Mouse (Mus musculus) CD4-positive, CD25-positive, alpha-beta regulatory T cell, adult 4 months (primary cell): Measurements from ENCODE around the gene Nav2. TPM values are rescaled to one million over a fixed set of nuclear protein-coding genes. Genes with fewer than 3 reads are reported as not detected.

Experiments
- ATAC-seq: one replicate; pipeline ENCODE4 v1.8.0; 2017
- polyA plus RNA-seq, 2 experiments: library from polyadenylated mRNA; unstranded; fragments of 100-300 nt; shearing (Covaris generic); gene quantifications; one replicate each; pipeline ENCODE4 v1.2.1; 2017

Nav2 gene
- polyA plus RNA-seq, 2 experiments from 2014 or later: 30.6 to 45.1 TPM

DNA sequence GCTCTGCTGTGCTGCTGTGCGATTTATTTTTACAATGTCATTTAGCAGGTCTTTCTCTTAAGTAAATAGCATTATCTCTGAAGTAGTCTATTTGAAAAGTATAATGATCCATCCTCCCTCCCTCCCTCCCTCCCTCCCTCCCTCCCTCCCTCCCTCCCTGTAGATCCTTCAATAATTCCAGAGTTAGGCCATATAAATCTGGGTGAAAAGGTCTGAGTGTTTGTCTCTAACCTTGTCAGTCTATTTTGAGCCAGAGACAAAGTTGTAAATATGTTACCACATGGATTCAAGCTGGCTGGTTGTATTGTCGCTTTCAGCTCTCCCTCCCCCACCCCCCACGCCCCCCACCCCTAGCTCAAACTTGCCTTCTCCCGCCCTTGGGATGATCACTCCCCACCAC, 619.4 kb downstream of the Nav2 start:
- ATAC-seq: no peak

DNA sequence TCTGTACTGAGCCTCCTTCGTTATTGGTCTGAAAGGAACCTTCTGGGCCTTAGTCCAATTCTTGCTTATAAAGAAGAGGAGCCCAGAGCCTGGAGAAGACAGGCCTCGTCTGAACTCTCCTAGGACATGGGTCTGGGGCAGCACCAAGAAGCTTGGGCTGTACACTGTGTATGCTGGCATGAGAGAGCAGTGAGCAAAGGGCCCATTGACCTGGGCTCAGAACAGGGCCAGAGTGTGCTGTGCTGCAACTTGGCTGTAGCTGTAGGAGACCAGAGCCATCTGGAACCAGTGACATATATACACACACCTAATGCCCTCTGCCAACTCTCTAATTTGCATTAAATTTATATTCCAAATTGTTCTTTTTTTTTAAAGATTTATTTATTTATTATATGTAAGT, 621.0 kb downstream of the Nav2 start:
- ATAC-seq: no peak

DNA sequence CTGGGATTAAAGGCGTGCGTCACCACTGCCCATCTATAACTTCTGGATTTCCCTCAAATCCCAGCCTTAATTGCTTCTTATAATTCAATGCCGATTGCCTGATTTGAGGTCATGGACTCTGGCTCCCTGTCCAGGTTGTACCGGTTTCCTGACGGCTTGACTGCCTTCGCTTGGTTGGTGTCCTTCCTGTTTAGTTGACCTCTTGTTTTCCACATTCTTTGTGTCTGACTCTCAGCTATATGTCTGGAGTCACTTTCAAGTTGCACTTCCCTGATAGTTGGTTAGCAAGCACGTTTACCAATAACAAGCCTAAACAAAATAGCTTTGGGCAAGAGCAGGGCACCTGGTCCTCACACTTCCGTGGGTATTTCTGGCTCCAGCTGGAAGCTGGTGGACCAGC, 625.1 kb downstream of the Nav2 start:
- no peak for ATAC-seq

DNA sequence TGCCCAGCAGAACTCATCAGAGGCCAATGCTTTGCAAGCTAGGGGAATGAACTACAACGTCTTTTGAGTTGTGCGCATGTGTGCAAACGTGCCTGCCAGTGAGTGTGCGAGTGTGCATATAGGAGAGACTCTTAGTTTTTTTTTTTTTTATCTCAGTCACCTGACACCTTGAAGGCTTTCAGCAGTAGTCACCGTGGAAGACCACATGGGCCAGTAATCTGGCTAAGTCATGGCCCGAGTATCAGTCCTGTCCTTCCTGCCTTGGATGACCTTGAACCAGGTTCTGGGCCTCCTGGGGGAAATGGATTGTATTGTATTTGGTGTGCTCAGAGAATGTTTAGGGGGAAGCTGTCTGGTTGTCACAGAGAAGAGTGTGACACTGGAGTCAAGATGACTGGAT, 625.7 kb downstream of the Nav2 start:
- ATAC-seq: no peak

DNA sequence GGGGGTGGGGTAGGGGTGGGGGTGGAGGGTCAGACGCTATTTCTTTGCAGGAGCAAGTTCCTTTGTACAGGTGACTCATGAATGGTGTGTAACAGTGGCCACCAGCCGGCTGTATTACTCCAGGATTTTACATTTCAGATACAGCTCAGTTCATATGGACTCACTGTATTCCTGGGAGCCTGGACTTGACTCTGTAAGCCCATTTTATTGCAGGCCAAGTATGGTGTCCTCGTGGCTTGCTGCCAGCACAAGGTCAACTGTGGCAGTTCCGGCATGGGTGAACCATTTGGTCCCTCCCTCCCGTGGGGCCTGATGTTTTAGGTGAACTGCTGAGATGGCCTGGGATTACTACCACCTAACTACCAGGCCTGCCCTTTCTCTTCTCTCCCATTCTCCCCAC, 629.8 kb downstream of the Nav2 start:
- ATAC-seq: no peak

DNA sequence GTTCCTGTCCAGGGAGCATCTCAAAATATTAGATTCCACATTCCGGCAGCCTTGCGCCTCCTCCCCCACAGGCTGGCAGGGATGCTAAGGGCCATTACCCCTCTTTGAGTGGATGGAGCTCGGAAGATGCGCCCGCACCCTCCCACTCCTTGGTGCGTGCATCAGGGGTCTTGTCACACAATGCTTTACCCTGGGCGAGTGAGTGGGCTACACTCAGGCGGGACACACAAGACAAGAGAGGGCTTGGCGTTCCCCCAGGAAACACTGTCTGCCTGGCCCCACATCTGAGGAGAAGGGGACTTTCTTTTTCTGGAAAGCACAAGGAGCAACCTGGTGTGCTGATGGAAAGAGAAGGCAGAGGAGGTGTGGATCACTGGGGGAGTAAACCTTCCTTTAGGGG, 631.7 kb downstream of the Nav2 start:
- no peak for ATAC-seq

DNA sequence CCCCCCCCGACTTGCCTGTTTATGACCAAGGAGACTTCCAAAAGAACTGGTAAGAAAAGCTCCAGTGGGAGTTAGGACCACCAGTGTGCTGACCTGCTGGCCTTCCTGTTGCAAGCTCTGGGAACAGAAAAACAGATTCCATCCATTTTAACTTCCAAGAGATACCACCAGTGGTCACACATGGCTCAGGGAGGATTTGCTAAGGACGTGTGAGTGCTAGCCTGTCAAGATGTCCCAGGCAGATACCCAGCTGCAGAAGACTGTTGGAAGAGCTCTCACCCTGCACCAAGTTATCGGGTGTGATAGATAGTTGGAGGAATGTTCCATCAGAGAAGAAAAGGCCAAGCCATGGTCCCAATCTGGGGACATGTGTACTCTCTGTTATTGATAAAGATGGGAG, 633.6 kb downstream of the Nav2 start:
- no peak for ATAC-seq

DNA sequence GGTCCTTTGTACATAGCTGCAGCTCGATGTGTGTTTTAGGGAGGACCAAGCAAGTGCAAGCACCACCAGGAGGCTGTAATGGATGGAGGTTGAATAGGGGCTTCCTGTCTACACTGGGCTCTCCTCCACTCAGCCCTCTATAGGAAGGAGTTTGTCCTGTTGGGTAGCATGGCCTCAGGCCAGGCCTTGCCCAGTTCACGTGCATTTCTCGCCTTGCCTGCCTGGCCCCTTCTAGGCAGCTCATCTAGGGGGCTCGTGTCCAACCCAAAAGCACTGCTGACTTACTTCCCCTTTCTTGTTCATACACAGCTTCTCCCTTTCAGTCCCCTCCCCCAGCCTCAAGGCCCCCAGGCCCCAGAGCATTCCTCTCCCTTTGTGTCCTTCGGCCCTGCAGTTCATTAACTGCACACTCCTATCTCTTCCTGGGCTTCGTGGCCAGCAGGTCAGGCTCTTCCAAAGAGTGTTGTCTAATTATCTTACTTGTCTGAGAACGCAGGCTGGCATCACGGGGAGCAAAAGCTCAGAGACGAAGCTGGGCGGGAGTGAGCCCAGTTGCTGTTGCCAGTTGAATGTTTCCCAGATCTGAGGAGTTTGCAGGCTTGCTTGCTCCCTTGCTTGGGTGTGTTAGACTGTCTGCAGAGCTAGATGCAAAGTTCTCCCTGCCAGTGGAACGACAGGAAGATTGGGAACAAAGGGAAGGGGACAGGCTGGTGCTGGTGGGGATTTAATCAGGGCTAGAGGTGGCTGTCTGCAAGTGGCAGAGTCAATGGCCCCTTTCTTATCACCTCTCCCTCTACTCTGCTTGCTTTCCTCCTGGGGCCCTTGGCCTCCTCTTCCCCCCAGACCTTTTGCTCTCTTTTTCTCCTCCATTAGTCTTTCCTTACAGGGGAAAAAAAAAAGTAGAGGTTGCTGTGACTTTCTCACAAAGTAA, 636.5 kb downstream of the Nav2 start:
- ATAC-seq: no peak

DNA sequence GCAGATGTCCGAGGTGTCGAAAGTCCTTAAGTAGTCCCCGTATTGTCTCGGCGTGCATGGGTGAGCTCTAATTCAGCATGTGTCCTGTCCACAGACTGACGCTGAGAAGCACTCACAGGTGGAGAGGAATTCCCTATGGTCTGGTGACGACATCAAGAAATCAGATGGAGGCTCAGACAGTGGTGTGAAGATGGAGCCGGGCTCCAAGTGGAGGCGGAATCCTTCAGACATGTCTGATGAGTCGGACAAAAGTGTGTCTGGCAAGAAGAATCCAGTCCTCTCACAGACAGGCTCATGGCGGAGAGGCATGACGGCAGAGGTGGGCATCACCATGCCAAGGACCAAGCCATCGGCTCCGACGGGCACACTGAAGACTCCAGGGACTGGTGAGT, 637.2 kb downstream of the Nav2 start:
- no peak for ATAC-seq

DNA sequence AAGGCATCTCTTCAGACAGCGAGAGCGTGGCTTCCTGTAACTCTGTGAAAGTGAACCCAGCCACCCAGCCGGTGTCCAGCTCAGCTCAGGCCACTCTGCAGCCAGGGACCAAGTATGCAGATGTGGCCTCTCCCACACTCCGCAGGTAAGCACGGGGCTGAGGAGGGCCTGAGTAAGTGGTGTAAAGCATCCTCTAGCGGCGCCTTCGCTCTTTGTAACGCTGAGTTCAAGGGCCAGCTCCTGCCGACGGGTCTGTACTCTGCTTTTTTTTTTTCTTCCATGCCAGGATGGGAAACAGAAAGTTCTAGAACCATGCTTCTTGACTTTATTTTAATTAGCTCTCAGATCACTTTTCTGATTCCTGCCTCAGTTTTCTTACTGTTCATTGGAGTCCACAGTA, 639.9 kb downstream of the Nav2 start:
- ATAC-seq: no peak

DNA sequence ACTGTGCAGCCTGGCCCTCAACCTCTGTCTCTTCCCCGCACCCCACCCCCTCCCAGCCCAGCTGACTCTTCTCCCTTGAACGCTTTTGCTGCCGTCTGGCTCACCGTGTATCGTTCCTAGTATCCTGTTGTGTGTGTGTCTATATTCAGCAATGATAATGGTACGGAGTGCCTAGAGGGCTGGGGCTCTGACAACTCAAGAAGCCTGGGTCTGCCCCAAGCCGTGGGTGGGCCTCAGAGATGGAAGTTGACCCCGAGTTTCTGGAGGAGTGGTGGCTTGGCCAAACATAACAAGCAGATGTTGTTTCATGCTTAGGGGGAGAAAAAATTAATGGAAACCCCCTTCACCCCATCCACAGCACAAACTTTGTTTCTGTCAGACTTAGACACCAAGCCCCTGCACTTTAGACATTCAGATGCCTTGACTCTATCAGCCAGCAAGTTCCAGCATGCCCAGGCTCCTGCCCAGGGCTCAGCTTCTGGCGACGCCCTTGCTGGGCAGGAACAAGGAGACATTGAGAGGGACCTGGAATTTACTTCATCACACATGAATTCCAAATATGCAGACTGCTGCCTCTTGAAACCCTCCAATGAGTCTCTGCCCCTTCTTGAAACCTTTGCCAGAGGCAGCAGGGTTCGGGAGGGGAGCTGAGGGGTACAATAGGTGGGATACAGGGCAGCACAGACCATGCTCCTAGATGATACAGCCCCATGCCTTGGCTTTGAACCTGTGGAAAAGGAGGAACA, 644.9 kb downstream of the Nav2 start:
- no peak for ATAC-seq

DNA sequence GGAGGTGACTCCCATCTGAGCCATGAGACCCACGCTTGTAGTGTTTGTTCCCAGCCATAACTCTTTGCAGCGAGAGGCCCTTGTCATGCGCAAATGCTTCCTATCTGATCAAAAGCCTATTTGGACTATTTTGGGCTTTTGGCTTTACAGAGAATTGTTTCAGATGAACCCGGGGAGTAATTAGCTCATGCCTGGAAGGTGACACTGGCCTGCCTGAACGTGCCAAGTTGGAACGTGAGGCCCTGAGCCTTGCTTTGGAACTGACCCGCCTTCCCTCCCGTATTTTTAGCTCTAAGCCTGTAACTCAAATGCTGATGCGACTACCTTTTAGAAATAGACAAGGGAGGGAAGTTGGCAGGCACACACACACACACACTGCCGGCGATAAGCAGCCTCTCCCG, 649.7 kb downstream of the Nav2 start:
- ATAC-seq: no peak

DNA sequence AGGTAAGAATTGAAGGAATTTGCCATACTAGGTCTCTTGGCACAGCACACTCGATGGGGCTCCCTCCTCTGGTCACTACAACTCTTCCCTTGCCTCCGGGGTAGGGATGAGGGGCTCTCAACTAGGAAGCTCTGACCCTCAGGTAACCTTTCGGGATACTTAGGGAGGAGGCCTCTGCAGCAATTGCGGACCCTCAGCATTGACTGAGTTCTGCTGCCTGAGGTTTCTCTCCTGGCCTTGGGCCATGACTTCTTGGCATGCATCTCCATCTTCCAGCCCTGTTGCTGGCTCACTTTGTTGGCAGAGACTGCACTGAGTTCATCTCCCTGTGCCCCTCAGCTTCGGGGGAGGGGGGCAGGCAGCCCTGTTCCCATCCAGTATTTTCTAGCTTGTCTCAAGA, 650.4 kb downstream of the Nav2 start:
- ATAC-seq: no peak

DNA sequence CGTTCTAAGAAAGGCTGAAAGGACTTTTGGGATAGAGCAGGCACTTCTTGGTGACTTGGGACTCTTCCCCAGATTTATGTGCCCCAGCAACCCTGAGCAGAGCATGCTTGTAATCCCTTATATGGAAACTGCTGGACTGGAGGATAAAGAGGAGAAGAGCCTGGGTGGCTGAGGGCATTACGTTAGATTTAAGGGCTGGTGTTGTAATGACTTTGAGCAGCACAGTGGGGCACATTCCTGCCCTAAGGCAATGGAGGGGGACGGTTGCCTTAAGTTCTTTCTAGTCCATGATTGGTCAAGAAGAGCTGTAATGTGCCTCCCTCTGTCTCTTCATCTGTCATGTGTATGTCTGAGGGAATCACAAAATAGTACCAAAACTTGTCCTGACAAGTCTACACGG, 651.5 kb downstream of the Nav2 start:
- ATAC-seq: no peak

DNA sequence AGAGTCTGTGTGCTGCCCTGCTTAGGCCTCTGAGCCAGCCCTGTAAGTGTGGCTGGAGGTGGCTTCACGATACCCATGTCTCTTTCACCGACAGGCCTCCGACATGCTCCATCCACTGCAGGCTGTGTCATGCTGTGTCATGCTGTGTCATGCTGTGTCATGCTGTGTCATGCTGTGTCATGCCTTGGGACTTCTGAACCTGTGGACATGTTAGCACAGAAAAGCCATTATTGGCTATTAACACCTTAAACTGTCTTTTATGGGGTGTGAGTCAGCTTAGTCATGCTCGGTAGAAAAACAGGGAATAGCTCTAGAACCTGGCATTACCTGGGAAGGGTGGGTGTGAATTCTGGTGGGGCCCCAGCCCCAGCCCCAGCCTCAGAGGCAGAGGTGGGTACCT, 653.9 kb downstream of the Nav2 start:
- ATAC-seq: no peak

DNA sequence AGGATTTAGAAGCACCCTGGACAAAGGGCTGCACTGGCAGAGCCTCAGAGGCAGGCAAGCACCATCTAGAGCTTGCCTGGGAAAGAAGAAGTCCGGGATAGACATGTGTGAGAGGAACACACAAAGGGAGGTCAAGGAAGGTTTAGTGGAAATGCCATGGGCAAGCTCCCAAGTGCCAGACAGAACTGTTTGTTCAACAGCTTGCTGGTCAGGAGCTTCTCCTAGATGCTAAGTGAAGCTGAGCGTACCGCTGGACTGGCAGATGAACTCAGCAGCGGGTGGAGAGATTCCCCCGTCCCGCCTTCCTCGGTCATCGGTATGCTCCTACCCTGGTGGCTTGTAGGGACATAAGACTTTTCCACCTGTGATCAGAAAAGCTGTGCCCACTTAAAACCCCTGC, 654.3 kb downstream of the Nav2 start:
- ATAC-seq: no peak

DNA sequence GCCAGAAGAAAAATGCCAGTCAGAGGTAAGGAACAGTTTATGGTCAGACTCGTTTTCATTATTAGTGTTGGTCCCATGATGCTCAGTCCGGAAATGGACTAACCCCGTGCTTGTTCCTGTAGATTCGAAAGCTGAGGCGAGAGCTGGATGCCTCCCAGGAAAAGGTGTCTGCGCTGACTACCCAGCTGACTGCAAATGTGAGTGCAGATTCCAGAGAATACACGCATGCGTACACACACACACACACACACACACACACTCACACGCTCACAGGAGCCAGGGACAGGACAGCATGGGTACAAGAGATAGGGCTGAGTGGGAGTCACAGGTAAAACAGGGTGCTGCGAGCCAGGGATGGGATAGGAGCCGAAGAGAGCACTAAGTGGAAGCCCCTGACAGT, 656.6 kb downstream of the Nav2 start:
- no peak for ATAC-seq

DNA sequence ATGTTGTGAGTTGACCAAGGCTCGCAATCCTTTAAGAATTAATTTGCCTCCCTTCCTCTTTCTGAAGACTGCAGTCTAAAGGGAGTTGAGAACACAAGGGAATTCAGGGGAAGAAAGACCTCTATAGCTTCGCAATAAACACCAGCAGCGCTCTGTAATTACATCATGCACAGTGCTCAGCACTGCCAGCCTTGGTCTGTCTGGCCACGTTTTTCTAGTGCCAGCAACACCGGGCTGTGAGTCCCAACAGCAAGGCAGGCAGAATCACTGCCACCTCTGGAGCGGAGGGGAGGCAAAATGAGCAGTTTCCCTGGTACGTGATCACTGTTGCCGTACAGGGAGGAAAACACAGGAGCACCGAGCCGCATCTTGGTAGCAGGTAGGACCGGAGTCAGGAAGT, 657.3 kb downstream of the Nav2 start:
- ATAC-seq: no peak

DNA sequence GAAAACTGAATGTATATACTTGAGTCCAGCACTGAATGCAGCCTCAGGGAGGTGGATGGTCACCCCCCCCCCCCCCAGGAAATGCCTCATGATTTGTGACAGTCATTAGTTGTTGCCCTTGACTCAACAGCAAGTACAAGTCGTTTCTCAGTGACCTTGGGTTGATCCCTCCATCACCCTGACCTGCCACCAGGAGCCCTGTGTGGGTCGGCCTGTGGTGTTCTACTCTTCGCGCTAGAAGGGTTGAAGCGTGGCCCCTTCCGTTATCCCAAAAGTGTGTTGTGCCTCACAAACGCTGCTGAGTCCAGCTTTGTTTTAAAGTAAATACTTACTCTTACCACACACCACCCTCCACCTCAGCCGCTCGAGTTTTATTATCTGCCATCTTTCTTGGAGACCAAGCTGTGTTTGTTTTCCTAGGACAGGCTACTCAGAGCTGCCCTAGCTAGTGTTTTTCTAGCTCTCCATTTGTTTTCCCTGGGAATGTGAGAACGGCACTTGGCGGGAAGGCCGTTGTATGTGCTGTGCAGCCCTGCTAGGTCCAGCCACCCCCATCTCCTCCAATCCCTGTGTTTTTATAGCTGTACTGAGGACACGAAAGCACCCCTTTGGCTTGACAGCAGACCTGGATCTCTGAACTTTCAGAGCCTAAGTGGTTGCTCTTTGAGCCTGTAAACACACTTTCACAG, 659.0 kb downstream of the Nav2 start:
- no peak for ATAC-seq

DNA sequence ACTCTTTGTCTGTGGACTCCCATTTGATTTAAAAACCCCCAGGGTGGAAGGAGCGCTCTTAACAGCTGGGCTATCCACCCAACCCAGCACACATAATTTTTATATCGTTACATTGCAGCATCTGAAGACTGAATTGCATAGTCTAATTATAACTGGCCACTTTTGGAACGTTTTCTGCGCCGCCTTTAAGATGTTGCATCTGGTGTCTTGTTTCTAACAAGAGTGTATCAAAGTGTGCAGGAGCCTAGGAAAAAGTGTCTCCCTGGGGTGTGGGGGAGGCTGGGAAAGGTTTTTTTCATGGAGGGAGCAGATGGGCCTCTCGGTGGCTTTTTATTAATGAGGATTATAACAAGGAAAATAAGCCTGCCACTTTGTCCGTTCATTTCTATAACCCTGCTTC, 661.1 kb downstream of the Nav2 start:
- ATAC-seq: no peak

DNA sequence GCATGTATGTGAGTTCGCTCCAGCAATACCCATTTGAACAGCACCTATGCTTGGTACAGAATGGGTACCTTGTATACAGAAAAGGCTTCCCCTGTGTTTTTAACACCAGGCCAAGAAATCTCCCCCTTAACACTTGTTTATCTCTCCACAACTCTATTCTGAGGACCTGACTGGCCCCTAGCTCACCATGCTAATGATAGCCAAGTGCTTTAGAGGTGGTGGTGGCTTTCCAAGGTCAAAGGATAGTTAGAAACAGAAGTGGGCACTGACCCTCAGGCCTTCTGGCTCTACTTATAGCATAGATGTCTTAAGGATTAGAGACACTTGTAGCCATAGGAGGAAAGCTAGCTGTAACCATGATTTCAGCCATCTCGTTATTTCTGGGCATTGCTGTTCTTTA, 663.1 kb downstream of the Nav2 start:
- no peak for ATAC-seq

DNA sequence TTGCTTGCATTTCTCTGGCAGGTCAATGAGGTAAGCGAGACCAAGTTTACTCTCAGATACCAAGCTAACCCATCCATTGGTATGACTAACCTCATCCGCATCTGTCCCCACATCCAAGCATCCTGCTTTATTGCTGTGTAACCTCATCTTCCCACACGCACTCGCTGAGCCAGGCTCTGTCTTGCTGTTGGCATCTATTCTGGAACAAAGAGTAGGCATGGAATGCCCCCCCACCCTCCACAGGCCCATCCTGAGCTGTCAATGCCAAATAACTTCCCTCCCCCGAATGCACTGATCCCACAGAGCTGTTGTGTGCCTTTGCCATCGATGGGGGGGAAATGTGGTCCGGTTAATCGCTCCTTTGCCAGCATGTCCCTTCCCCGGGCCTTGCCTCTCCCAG, 666.7 kb downstream of the Nav2 start:
- no peak for ATAC-seq

DNA sequence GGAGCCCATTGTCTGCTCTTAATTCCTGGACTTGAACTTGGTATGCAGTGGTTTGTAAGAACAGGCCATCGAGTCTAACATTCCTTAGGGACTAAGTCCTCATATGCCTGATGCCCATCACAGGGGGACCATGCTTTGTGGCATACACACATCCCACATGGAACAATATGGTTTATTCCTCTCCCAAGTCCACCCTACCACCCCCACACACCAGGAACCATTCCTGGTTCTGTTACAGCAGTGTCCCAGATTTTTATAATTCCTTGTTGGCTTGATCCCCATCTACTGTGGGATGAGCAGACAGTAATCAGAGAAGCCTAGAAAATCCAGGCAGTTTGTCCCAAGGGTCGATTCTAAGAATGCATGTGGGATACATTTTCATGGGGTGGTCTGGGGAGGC, 668.6 kb downstream of the Nav2 start:
- no peak for ATAC-seq

DNA sequence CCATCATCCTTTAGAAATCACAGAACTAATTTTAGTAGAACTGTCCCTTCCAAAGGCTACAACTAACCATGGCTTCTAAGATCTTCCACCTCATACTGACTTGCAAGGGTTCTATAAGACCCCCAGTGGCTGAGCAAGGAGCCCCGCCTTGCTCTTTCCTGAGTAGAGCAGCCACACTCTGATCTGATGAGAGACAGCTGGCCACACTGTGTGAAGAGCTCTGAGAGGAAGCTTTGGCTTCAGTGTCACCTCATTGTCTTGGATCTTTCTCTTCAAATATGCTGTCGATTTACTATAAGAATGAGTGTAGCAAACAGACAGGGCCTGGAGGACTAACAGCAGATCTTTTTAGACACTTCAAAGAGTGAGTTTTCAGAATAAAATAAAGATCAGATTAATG, 673.4 kb downstream of the Nav2 start:
- no peak for ATAC-seq
